Mouse (Mus musculus) midbrain, postnatal 0 days (tissue): ENCODE measurements at regions not wholly inside any gene's neighbourhood (a gene's known extent, or its start where the extent isn't known, plus 50 kb on each side); places are given as distances from the start of the nearest gene placed in this dataset.

Source experiments
- ATAC-seq: fragments of 200-750 bp; cut with Nextera tagmentation; 2 replicates; pipeline ENCODE4 v1.8.0; 2017; ENCODE audit warnings: moderate number of reproducible peaks, mild to moderate bottlenecking, moderate TSS enrichment, moderate library complexity; ENCODE audit not compliant: low FRiP score
- DNase-seq: peaks from one replicate; pipeline ENCODE4 v3.0.0-alpha.2; 2015; ENCODE audit warnings: low spot score
- H3K27ac ChIP-seq: fragments of 300-500 bp; sonication (generic); 2 replicates; pipeline ENCODE4 v1.5.1; 2014; ENCODE audit warnings: low read depth, mild to moderate bottlenecking, low read length, mixed read lengths
- H3K27me3 ChIP-seq: fragments of 300-500 bp; sonication (generic); 2 replicates; pipeline ENCODE4 v1.6.1; 2014; ENCODE audit warnings: low read length, control low read depth, mixed read lengths; ENCODE audit not compliant: insufficient read depth
- H3K36me3 ChIP-seq: fragments of 300-500 bp; sonication (generic); 2 replicates; pipeline ENCODE4 v1.6.1; 2014; ENCODE audit warnings: low read length, control low read depth, mixed read lengths; ENCODE audit not compliant: insufficient read depth
- H3K4me1 ChIP-seq: fragments of 300-500 bp; sonication (generic); 2 replicates; pipeline ENCODE4 v1.6.1; 2014; ENCODE audit warnings: mild to moderate bottlenecking, control low read depth, antibody characterized with exemption, low read length, mixed read lengths; ENCODE audit not compliant: insufficient read depth
- H3K4me2 ChIP-seq: fragments of 300-500 bp; sonication (generic); 2 replicates; pipeline ENCODE4 v1.6.1; 2014; ENCODE audit warnings: low read depth, mild to moderate bottlenecking, low read length, mixed read lengths; ENCODE audit not compliant: poor library complexity, severe bottlenecking
- H3K4me3 ChIP-seq: fragments of 300-500 bp; sonication (generic); 2 replicates; pipeline ENCODE4 v1.5.1; 2014; ENCODE audit warnings: low read depth, mild to moderate bottlenecking, low read length, moderate library complexity
- H3K9ac ChIP-seq: fragments of 300-500 bp; sonication (generic); replicated peaks from 2 replicates; pipeline ENCODE4 v1.6.1; 2014; ENCODE audit warnings: mild to moderate bottlenecking, low read length, moderate library complexity, mixed read lengths; ENCODE audit not compliant: poor library complexity, severe bottlenecking
- H3K9me3 ChIP-seq: fragments of 300-500 bp; sonication (generic); 2 replicates; pipeline ENCODE4 v1.6.1; 2016; ENCODE audit warnings: low read length, control low read depth
- CTCF ChIP-seq: IDR thresholded peaks from 2 replicates; pipeline ENCODE4 v1.5.1; 2016; ENCODE audit warnings: antibody characterized with exemption, mild to moderate bottlenecking
- WGBS: fragments of 180-500 bp; shearing (Covaris S2); extraction: QIAGEN DNeasy Blood & Tissue Kit; methylation state at CpG from one replicate; pipeline ENCODE4 v1.1.7; 2014; 5-methylcytosine and 5-hydroxymethylcytosine counted together

- Histone ChIP-seq H3K4me2 (no peak overlapping the region), H3K36me3 (no peaks in the 10 kb centered on the region), H3K4me1 (no peaks in the 10 kb centered on the region), H3K9ac (no peak overlapping the region), H3K9me3 (no peaks in the 10 kb centered on the region), H3K27ac (no peak overlapping the region), H3K27me3 (no peaks in the 10 kb centered on the region), H3K4me3 (no peak overlapping the region)
- 85% methylated on average over 12 of the region's 12 CpGs for WGBS
- ATAC-seq (no peak), DNase-seq (no peak)
- no peak for TF ChIP-seq CTCF
Measured at GRCm38 (mm10) chr8:116314429-116315092, 190.2 kb upstream of the Dynlrb2 start.

DNA sequence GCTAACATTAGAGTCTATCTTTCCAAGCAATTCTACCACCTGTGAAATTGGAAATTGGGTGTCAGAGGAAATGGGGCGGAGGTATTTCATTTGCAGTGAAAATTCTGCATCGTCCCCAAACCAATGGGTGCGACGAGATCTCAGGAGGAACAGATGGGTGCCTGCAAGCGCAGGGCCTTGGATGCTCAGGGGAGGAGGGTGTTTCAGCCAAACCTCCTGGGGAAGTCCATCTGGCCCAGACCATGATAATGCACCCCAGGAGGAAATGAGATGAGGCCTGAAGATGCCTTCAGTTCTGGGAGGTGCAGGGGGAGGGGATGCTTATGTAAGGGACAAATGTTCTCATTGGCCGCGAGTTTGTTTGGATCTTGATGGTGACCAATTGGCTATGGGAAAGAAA, 205.9 kb upstream of the Dynlrb2 start:
- Histone ChIP-seq H3K27ac (no peak overlapping the region), H3K9ac (no peak overlapping the region), H3K4me3 (no peak overlapping the region), H3K9me3 (no peaks in the 10 kb centered on the region), H3K27me3 (no peaks in the 10 kb centered on the region), H3K36me3 (no peaks in the 10 kb centered on the region), H3K4me1 (no peaks in the 10 kb centered on the region), H3K4me2 (no peak overlapping the region)
- DNase-seq (no peak), ATAC-seq (no peak)
- 92% methylated on average over 7 of the region's 7 CpGs for WGBS
- no peak for TF ChIP-seq CTCF

DNA sequence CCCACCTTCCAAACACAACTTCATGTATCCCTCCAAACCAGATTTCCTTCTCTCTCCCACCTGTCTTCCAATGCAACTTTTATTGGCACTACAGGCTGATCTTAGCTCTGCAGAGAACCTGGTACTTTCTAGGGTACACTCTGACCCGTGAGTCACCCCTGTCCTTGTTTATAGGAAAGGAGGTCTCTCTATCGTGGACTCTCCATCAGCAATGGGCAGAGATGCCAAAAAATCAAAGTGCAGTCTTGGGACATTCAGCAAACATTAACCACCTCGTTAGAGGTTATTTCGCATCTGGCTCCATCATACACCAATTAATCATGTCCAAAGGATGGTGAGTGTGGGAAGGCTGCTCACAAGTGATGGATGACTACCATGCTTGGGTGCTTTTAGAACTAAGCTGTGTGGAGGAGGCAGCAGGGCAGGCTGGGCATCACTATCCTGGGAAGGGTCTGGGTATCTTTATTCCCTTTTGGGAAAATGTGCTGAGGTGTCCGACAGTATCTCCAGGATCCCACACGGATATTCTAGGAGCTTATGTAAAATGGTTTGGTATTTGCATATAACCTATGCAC, 214.0 kb upstream of the Dynlrb2 start:
- no peaks in the 10 kb centered on the region for H3K36me3 ChIP-seq
- no peak overlapping the region for H3K4me2 ChIP-seq
- H3K27me3 ChIP-seq = no peaks in the 10 kb centered on the region
- no peak overlapping the region for H3K27ac ChIP-seq
- H3K4me1 ChIP-seq = no peaks in the 10 kb centered on the region
- no peak for TF ChIP-seq CTCF
- DNase-seq = no peak
- no peak for ATAC-seq
- no peak overlapping the region for H3K4me3 ChIP-seq
- H3K9ac ChIP-seq = no peak overlapping the region
- H3K9me3 ChIP-seq = no peaks in the 10 kb centered on the region
- 94% methylated on average over 6 of the region's 6 CpGs for WGBS

GRCm38 (mm10) chr8:116289237-116289636, 215.5 kb upstream of the Dynlrb2 start:
- WGBS = 94% methylated on average over 2 of the region's 2 CpGs
- DNase-seq (no peak), ATAC-seq (no peak)
- Histone ChIP-seq H3K4me2 (no peak overlapping the region), H3K9me3 (no peaks in the 10 kb centered on the region), H3K27me3 (no peaks in the 10 kb centered on the region), H3K36me3 (no peaks in the 10 kb centered on the region), H3K4me3 (no peak overlapping the region), H3K4me1 (no peaks in the 10 kb centered on the region), H3K9ac (no peak overlapping the region), H3K27ac (no peak overlapping the region)
- TF ChIP-seq CTCF = no peak

- Histone ChIP-seq H3K4me2 (no peak overlapping the region), H3K36me3 (no peaks in the 10 kb centered on the region), H3K27ac (no peak overlapping the region), H3K4me3 (no peak overlapping the region), H3K27me3 (no peaks in the 10 kb centered on the region), H3K9ac (no peak overlapping the region), H3K4me1 (no peaks in the 10 kb centered on the region), H3K9me3 (no peaks in the 10 kb centered on the region)
- ATAC-seq = no peak
- 41% methylated on average over 2 of the region's 3 CpGs for whole genome bisulfite sequencing
- no peak for TF ChIP-seq CTCF
- DNase-seq = no peak
Measured at GRCm38 (mm10) chr8:116283990-116284389, 220.8 kb upstream of the Dynlrb2 start.

GRCm38 (mm10) chr8:116282341-116282740, 222.4 kb upstream of the Dynlrb2 start:
- WGBS = 94% methylated on average over 5 of the region's 5 CpGs
- Histone ChIP-seq H3K9ac (no peak overlapping the region), H3K9me3 (no peaks in the 10 kb centered on the region), H3K4me2 (no peak overlapping the region), H3K4me1 (no peaks in the 10 kb centered on the region), H3K4me3 (no peak overlapping the region), H3K27ac (no peak overlapping the region), H3K36me3 (no peaks in the 10 kb centered on the region), H3K27me3 (no peaks in the 10 kb centered on the region)
- no peak for TF ChIP-seq CTCF
- DNase-seq = no peak
- no peak for ATAC-seq
